Mouse (Mus musculus): ENCODE results near the gene Alyref2.
"Not testable (repeated sequence)": the region's sequence is repeated elsewhere in the genome, so short reads cannot be mapped to it uniquely, and the experiment has no call there.

Alyref2 gene

DNA sequence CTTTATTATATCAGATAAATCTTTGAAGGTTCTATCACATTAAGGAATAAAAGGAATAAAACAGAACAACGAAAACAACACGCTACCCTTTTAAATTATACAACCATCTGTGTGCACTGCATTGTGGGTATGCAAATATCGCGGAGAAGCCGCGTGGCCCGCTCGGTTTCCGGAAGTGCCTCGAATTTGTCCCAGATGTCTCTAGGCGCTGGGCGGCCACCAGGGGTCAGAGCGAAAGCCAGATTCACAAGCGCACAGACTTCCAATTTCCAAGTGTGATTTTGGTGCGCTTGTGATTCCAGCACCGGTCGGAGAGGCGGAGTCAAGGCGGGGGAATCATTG is at the start of gene Alyref2:
Alyref2 (plus strand) TSS at position 229 of the 342 bp plus-strand sequence.
- DNase-seq (ENCODE audit: low spot score): peak; percentile 79

DNA sequence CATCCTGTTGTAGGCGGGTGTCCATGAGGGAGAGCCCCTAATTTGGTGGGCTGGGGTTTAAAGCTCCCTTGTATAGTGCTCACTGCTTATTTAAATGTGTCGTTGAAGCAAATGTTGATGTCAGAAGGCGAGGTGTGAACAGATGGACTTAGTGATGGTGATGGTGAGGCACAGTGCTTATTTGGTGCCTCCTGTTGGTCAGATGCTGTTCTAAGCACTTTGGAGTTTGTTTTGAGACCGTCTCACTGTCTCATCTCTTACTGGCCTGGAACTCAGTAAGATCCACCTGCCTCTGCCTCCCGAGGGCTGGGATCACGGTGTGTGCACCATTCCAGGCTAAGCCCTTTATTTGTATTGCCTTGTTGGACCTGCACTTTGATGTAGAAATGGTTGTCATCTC is 48.4 kb upstream of the Alyref2 start:
- DNase-seq (ENCODE audit: low spot score): no peak

DNA sequence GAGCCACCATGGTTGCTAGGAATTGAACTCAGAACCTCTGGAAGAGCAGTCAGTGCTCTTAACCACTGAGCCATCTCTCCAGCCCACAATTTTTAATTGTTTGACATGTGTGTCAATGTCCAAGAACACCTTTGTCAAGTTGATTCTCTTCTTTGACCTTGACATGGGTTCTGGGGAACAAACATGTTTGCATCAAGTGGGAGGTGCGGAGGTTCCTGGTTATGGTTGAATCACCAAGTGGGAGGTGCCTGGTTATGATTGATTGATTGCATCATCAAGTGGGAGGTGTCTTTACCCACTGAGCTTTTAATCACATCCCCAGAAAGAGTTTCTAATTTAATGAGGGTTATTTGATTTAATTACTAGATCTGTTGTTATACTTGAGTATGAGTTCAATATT is 45.7 kb upstream of the Alyref2 start:
- DNase-seq (ENCODE audit: low spot score): no peak

DNA sequence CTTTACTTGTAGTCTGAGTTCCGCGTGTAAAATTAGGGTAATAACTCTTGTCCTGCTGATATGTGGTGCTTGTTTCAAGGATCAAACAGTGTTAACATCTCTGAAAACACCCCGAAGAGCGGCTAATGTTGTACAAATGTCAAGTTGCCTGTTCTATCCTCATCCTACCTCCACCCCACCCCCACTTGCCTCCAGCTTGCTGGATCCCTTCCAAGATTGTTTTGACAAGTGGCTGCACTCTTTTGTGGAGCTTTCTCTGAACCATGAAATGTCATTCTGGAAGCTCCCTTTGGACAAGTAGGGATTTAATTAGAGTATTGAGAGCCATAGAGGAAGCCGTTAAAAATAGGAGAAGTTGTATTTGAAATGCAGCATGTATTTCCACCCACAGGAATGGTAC is 43.5 kb upstream of the Alyref2 start:
- no peak for DNase-seq (ENCODE audit: low spot score)

DNA sequence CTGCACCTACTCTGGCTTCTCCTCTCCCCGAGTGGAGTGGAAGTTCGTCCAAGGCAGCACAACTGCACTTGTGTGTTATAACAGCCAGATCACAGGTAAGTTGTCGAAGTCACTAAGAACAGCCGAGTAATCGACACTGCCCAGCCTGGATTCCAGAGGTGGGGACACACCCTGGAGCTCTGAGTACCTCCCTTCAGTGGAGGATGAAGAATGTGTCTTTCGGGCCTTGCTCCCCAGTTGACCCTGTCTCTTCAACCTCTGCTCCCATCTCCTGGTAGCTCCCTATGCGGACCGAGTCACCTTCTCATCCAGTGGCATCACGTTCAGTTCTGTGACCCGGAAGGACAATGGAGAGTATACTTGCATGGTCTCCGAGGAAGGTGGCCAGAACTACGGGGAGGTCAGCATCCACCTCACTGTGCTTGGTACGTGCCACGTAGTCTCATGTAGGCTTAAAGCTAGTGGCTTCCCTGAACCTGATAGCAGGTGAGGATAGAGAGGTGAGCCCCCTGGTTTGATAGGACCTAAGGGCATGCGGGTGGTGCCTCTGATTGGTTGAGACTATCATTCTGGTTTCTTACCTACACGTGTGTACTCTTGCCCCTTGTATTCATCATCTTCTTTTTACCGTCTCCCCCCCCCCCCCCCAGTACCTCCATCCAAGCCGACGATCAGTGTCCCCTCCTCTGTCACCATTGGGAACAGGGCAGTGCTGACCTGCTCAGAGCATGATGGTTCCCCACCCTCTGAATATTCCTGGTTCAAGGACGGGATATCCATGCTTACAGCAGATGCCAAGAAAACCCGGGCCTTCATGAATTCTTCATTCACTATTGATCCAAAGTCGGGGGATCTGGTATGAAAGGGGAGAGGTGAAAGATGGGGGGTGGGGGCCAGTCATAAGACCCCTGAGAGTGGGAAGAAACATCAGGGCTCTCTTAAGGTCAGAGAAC is 42.5 kb upstream of the Alyref2 start:
- no peak for DNase-seq (ENCODE audit: low spot score)

DNA sequence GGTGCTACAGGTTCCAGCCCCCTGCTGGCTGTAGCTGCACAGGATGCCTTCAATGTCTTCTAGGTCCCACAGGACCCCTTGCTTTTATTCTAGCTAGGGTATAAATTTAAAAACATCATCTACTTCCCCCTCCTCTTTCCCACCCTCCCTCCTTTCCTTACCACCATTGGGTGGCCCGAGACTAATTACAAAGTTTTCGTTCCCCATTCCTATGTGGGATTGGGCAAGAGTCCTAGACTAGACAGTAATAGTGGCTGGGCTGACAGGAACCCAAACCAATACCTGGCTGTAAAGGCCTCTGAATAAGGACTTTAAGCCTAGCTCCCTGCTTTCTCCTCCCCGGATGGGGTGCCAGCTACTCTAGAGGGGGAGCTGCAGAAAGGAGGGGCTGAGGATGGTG is 40.1 kb upstream of the Alyref2 start:
- no peak for DNase-seq (ENCODE audit: low spot score)

DNA sequence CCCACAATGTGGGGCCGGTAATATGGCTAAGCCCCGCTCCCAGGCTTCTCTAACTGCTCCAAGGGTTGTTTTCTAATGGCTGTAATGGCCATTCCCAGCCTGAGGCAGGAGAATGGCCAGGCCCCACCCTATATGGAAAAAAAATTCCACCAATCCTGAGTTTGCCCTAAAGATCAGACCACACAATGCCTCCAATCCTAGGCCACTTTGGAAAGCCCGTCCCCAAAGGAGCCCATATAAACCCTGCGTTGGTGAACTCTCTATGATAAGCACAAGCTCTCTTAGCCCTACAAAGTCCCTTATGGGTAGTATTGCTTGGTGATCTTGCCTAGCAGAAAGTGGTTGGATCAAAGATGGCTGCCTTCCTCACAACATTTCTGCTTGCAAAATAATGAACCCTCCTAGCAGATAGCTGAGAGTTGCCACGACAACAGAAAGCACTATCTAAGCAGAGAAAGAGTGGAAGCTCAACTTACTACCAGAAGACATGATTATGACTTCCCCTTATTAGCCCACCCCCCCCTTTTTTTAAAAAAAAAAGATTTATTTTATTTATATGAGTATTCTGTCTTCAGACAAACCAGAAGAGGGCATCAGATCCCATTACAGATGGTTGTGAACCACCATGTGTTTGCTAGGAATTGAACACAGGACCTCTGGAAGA is 37.4 kb upstream of the Alyref2 start:
- DNase-seq (ENCODE audit: low spot score): no peak

DNA sequence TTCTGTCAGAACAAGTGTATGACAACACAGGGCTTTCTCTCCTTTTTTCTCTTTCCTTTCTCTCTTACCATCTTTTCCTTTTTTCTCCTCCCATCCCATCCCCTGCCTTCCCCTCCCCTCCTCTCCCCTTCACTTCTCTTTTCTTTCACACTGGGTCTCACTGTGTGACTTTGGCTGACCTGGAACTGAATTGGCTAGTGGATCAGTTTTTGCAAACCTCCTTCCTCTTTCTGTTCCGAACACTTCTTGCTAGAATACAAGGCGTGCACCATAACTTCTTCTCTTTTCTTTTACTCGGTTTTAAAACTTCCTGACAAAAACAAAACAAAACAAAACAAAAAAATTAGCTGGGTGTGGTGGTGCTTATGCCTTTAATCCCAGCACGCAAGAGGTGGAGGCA is 36.7 kb upstream of the Alyref2 start:
- no peak for DNase-seq (ENCODE audit: low spot score)

DNA sequence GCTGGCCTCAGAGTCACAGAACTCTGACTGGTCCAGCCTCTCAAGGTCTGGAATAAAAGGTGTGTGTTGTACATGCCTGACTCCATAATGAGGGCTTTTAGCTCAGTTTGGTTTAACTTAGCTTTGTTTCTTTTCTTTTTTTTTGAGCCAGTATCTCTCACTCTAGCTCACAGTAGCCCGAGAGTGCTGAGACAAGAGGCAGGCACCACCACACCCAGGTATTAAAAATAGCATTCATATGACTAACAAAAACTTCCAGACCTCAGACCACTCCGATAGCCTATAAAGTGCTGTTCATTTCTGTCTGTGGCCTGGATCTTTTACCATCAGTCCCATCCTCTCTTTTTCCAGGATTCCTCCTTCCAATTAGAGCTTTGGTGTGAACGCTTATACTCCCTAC is 33.6 kb upstream of the Alyref2 start:
- no peak for DNase-seq (ENCODE audit: low spot score)

DNA sequence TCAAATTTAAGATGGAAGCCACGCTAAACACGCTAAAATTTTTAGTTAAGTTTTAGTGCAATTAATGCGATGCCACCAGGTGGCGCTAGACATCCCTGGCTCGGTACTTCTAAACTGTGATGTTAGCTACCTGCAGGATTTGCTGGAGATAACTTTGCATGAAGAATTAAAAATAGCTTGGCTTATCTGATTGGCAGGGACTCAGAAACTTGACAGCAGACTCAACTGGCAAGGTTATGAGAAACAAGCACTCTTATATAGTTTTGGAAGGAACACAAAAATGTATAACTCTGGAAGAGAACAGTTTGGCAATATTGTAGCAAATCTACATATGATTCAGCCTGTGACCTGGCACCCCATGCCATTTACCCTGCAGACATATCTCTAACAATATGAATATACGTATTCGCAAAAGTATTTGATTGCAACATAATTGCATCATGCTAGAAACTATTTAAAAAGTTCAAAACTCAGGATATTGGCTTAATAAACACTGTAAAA is 32.9 kb upstream of the Alyref2 start:
- DNase-seq (ENCODE audit: low spot score): peak; percentile 41

DNA sequence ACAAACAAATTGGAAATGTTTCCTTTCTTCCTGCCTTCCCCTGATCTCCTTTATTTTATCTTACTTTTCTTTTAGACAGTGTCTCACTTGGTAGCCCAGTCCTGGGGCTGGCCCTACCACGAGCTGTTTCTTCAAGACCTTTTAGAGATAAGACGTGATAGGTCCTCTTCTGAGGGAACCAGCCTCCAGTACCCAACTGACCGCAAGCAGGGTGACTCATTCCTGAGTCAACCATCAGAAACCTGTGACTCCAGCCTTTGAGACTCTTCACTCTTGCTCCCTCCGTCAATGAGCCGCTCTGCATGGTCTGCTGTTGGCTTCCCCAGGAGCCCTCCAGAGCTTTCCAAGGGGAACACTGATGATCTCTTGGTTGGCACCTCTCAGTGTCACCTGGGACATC is 32.4 kb upstream of the Alyref2 start:
- no peak for DNase-seq (ENCODE audit: low spot score)

DNA sequence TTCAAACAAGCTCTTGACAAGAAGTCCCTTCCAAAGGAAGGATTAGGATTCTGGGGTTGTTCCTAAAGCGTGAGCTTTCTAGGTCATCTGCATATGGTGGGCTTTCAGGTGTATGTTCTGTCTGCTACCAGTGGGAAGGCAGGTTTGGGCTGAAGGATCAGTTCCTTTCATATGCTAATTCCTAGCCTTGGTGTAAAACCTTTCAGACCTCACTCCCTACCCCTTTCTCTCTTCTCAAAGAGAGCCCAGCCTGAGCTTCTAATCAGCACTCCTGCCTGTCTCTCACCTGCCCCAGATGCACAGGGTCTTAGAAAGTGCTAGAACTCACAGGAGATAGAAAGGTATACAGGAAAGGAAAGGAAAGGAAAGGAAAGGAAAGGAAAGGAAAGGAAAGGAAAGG is 31.8 kb upstream of the Alyref2 start:
- no peak for DNase-seq (ENCODE audit: low spot score)

DNA sequence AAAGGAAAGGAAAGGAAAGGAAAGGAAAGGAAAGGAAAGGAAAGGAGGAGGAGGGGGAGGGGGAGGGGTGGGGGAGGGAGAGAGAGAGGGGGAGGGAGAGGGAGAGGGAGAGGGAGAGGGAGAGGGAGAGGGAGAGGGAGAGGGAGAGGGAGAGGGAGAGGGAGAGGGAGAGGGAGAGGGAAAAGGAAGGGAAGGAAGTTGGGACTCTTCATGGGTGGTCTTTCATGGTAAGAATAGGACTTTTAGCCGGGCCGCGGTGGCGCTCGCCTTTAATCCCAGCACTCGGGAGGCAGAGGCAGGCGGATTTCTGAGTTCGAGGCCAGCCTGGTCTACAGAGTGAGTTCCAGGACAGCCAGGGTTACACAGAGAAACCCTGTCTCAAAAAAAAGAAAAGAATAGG is 31.3 kb upstream of the Alyref2 start:
- not testable (repeated sequence) for DNase-seq (ENCODE audit: low spot score)

DNA sequence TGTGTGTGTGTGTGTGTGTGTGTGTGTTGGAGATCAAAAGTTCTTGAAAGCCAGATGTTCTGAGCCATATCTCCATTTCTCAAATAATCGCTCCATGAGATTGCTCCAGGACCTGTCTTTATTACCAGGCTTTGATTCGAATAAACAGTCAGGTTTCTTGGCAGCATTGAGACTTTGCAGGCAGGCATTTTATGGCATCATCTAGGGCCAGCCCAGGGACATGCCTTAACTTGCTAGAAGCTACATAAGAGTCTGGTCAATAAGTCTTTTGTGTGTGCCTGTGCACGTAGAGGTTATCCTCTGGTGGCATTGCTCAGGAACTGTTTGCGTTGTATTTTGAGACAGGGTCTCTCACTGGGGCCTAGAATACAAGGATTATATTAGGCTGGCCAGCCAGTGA is 29.8 kb upstream of the Alyref2 start:
- DNase-seq (ENCODE audit: low spot score): no peak

DNA sequence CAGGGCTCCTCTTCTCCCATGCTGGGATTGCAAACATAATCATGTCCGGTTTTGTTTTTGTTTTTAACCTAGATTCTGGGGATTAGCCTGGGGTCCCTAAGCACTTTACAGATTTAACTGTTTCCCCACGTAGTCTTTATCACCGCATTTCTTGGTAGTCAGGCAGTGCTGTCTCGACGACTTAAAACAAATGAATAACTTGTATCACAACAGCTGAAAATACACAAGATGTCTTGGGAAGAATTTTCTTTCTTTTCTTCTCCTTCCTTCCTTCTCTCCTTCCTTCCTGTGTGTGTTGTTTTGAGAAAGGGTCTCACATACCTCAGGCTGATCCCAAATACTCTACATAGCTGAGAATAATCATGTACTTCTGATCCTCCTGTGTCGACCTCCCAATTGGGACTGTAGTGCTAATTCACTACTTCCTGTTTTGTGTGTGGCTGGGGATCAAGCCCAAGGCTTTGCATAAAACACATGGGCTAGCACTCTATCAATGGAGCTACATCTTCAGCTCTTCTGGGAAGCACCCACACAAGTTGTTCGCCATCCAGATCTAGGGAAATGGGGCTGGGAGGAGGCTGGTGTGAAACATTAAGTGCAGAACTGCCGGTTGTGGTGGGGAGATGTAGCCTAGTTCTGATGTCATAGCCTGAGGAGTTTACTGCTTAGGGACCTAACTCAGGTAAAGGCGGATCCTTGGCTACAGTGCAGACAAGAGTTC is 29.2 kb upstream of the Alyref2 start:
- no peak for DNase-seq (ENCODE audit: low spot score)

DNA sequence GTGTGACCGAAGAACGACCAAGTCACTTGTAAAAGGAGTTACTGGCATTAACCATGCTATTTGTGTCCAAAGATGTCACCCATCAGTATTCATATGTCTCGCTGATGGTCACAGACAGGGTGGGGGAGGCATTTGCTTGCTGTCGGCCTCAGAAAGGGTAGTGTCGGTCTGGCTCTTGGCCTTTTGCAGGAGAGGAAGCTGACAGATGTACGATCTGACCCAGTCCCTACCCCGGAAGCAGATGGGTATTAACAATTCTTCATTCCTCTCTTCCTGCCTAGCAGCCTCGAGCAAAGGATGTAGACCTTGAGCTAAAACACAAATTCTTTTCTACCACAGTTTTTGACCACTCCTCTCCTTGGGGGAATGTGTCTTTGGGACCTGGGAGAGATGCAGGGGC is 26.2 kb upstream of the Alyref2 start:
- no peak for DNase-seq (ENCODE audit: low spot score)

DNA sequence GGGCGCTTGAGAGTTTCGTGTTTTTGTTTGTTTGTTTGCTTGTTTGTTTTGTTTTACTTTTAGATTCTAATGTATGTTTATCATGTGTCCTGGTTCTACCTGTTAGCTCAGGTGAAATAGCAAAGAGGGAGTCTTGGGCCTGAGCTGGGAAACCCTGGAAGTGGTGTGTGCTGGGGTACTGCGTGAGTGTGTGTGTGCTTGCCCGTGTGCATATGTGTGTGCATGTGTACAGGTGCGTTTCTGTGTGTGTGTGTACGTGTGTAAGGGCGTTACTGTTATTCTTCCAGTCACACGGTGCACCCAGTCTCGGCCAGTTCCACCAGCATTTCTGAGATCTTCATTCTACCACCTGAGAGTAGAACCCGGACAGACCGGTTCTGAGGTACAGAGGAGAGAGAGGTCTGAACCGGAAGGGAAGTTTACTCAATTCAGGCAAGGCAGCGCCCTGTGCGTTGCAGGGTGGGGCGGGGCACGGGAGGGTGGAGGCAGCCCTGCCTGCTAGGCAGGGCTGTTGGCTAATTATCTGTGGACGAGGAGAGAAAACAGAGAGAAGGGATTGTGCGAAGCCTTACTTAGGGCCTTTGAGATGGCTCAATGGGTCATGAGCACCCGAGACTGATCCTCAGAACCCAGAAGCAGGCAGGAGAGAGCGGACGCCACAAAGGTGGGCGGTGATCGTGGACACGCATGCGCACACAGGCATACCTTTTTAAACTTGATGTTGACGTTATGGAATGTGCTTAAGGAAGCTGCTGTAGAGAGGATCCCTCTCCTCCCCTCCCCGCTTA is 25.3 kb upstream of the Alyref2 start:
- DNase-seq (ENCODE audit: low spot score): no peak

DNA sequence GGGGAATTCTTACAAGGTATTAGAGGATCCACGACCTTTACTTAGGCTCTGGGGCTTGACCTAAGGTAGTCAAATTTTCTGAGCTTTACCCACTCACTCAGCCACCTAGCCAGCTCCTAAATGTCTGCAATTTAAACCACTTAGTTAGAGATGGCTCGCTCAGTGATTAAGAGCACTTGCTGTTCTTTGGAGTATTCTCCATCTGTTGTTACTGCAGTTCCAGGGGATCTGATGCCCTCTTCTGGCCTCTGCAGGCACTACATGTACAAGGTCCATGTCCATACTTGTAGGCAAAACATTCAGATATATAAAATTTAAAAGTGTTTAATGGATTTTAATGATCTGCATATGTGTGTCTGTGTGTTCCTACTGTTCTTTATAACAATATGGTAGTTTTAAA is 24.3 kb upstream of the Alyref2 start:
- DNase-seq (ENCODE audit: low spot score): peak; percentile 29

DNA sequence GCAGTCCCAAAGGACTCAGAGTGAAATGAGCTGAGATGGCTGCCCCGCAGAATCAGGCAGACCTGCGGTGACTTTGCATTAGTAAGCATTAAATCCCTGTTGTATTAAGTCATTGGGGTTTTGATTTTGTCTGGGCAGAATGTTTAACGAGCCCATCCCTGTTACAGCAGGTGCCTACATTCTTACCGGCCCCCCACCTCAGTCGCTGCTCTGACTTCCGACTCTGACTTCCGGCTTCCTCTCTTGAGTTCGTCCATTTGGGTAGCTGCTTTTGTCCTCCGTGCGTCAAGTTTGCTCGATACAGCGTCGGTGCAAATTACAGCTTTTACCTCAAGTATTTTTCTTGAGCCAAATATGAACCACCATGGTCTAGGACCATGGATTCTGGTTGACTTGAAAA is 9.0 kb upstream of the Alyref2 start:
- DNase-seq (ENCODE audit: low spot score): no peak

DNA sequence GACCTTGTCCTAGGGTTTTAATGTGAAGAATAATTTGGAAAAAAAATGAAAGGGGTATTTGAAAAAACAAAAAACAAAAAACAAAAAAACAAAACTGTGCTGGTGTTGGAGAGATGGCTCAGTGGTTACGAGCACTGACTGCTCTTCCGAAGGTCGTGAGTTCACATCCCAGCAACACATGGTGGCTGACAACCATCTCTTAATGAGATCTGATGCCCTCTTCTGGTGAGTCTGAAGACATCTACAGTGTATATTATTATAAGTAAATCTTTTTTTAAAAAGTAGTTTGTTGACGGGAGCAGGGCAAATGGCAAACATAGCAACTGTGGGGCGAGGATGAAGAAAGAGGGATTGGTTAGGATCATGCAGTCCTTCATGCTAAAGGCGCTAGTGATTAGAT is 7.9 kb upstream of the Alyref2 start:
- no peak for DNase-seq (ENCODE audit: low spot score)

DNA sequence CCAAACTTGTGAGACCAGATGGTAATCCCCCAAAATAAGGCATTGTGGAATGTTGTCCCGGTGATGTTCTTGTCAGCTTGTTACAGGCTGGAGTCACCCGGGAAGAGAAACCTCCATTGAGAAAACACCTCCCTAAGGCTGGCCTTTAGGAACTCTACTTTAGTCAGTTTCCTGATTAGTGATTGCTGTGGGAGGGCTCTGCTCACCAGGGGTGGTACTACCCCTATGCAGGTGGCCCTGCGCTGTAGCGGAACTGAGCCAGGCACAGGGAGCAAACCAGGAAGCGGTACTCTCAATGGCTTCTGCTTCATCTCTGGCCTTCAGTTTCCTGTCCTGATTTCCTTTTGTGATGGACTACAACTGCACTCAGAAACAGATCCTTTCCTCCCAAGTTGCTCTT is 3.4 kb upstream of the Alyref2 start:
- no peak for DNase-seq (ENCODE audit: low spot score)

DNA sequence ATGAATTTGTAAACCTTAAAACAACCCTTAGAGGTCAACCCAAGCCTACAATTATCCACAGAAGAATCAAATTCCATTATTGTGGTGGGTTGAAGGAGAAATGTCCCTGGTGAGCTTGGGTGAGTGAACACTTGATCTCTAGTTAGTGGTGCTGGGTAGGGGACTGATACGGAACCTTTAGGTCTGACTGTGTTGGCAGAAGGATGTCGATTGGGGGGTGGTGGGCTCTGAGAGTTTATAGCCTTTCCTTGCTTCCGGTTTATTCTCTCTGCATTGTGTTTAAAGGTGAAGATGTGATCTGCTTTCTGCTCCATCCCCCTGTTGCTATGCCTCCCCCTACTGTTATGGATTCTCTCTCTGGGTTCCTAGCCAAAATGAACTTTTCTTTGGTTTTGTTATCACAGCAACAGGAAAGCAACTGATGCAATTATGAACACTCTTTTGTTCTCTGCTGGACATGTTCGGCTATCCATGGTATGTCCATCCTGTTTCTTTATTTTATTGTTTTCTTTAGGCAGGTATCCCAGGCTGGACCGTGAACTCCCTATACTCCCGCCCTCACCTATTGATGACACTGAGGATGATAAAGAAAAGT is 2.2 kb upstream of the Alyref2 start:
- DNase-seq (ENCODE audit: low spot score): no peak
